Mouse (Mus musculus): ENCODE results near the gene Gm17617.

- no peak for TF ChIP-seq CTCF (IDR thresholded peaks at IDR 0.05; ENCODE audit: control insufficient read depth, insufficient read depth, low read length)
- no peak for TF ChIP-seq POLR2A (IDR thresholded peaks at IDR 0.05; ENCODE audit: borderline replicate concordance, control insufficient read depth, low read depth, low read length)
These were observed 38.4 kb upstream of the Gm17617 start for GRCm38 (mm10) chr13:55171517-55172335.

Measured in bone marrow, adult 2 months (tissue).